Mouse (Mus musculus) embryonic facial prominence, embryonic 15.5 days (tissue): ENCODE results near the gene Ggt6. TPM values are rescaled to one million over a fixed set of nuclear protein-coding genes. Genes with fewer than 3 reads are reported as not detected.

Experiments
- microRNA-seq: library from miRNA; unstranded; fragments of <30 nt; microRNA quantifications from one replicate; pipeline ENCODE4, GENCODE M21; 2016; ENCODE audit warnings: borderline number of aligned reads
- polyA plus RNA-seq: library from polyadenylated mRNA; unstranded; fragments of >200 nt; fragmentation: Nextera tagmentation; extraction: Ambion mirVana; gene quantifications from 2 replicates; pipeline ENCODE4 v1.2.1, GENCODE M21; 2015

Gene Ggt6
- polyA plus RNA-seq, 1 experiment from 2014 or later, result 6.3 TPM

Small RNA genes lying within 50 kb of the gene (microRNA-seq; reads per million reads assigned to microRNA genes)
- not detected for gene Mir6338

Other genes starting within 250 kb of the Ggt6 start
- gene Gm43951, start 228.7 kb upstream of the Ggt6 start, polyA plus RNA-seq, result 0.41 and 0.43 TPM in 2 replicates
- gene 4933427D14Rik, start 228.1 kb upstream of the Ggt6 start, polyA plus RNA-seq, result 13.5 and 17.2 TPM in 2 replicates
- gene Txndc17, start 228.0 kb upstream of the Ggt6 start, polyA plus RNA-seq, result 254 and 268 TPM in 2 replicates
- 49.4 and 50.9 TPM in 2 replicates for gene Med31, start 219.9 kb upstream of the Ggt6 start, polyA plus RNA-seq
- gene Slc13a5, start 168.3 kb upstream of the Ggt6 start, polyA plus RNA-seq, result 9.2 and 9.4 TPM in 2 replicates
- 4.5 and 5.5 TPM in 2 replicates for gene Xaf1, start 133.9 kb upstream of the Ggt6 start, polyA plus RNA-seq
- gene Fbxo39, start 121.1 kb upstream of the Ggt6 start, polyA plus RNA-seq, result not detected in 2 replicates
- gene Tekt1, start 73.1 kb upstream of the Ggt6 start, polyA plus RNA-seq, result 20.6 and 40.5 TPM in 2 replicates
- 58.8 and 64.3 TPM in 2 replicates for gene Smtnl2, start 23.8 kb upstream of the Ggt6 start, polyA plus RNA-seq
- gene Mybbp1a, start 5.8 kb downstream of the Ggt6 start, polyA plus RNA-seq, result 123 and 138 TPM in 2 replicates
- 11.8 and 12.0 TPM in 2 replicates for gene Spns2, start 54.4 kb downstream of the Ggt6 start, polyA plus RNA-seq
- 0.53 and 0.95 TPM in 2 replicates for gene Spns3, start 115.0 kb downstream of the Ggt6 start, polyA plus RNA-seq
- 63.6 and 64.3 TPM in 2 replicates for gene Ube2g1, start 171.8 kb downstream of the Ggt6 start, polyA plus RNA-seq